Mouse (Mus musculus): ENCODE measurements around the gene Osmr.
A peak's percentile ranks its signal among the peaks of the same experiment; 100 is the strongest.
"Not testable (repeated sequence)": the region's sequence is repeated elsewhere in the genome, so short reads cannot be mapped to it uniquely, and the experiment has no call there.

Gene Osmr

DNA sequence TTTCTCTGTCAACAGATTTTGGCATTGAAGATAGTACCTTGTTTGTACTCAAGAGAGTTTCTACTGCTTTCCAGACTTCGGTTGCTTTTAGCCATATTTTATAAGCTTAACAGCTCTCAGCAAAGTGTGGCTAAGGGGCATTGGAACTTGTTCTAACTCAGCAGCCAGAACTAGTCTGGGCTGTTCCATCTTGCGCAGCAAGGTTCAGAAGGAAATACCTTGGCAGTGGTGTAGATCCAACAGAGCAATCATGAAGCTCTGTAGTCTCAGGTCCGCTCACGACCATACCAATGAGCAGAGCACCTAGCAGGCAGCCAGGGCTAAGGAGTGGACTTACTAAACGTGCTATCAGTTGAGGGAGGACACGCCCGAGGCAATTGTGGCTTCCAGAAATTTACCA is 15.0 kb downstream of the Osmr start:
- no peak for DNase-seq

- no peak for DNase-seq
Measured at GRCm38 (mm10) chr15:6858871-6859270, 15.9 kb downstream of the Osmr start.

DNA sequence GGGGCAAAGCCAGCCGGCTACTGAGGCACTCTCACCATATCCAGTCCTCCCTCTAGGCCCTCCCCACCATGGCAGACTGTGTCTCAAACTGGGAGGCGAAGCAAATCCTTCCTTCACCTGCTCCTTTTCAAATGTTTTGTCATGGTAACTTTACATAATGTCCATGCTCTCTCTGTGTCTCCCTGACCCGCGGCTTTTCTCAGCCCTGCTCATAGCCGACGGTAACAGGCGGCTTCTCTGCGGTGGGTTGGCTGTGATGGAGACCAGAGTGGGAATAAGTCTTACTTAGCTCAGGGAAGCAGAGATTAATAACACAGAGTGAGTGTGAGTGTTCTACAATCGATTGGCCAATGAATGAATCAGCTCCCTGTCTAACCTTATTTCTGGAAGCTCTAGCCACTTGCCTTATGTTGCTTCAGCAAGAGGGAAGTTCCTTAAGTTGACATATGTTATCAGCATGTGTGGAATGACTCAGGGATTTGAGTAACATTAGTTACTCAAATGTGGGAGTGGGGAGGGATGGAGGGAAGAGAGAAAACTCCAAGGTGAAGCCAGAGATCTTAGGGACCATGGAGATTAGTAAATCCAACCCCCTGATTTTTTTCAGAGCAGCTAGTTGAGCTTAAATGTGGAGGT is 17.4 kb downstream of the Osmr start:
- DNase-seq, result no peak

DNA sequence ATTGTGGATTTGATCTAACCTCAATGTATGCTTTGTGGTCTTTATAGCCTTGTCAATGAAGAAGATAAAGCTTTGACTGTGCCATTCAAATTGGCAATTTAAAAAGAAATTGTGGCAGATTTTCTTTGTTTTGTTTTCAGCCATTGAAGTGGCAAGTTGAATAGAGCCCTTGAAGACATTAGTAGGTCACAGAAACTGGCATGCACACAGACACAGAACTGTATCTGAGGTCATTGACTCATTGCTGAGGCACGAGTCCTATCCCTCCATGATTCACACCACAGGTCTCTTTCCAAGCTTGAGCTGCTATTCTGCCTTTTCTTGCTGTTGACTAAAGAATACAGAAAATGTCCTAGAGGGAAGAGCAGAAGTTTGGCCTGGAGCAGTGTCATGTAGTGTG is 24.9 kb downstream of the Osmr start:
- DNase-seq, result no peak

DNA sequence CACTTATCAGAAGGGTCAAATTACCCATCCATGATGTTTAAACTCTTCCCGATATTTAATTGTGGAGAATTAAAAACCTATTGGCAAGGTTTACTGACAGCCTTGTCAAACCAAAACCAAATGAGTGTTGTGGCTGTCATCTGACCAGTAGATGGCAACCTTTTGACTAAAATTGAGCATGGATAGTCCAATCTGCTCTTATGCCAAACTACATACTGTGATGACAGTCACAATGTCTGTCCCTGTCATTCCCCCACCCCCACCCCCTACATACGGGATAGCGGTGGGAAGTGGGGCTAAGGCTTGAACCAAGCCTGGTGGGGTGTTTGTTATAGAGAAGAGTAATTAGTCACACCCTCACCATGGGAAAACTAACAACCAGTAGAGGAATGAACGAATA is 34.6 kb downstream of the Osmr start:
- DNase-seq, result peak; percentile 41

- no peak for DNase-seq
Measured at GRCm38 (mm10) chr15:6815807-6816206, 59.0 kb downstream of the Osmr start.

GRCm38 (mm10) chr15:6801212-6801611 is 73.6 kb downstream of the Osmr start:
- DNase-seq, result not testable (repeated sequence)

DNA sequence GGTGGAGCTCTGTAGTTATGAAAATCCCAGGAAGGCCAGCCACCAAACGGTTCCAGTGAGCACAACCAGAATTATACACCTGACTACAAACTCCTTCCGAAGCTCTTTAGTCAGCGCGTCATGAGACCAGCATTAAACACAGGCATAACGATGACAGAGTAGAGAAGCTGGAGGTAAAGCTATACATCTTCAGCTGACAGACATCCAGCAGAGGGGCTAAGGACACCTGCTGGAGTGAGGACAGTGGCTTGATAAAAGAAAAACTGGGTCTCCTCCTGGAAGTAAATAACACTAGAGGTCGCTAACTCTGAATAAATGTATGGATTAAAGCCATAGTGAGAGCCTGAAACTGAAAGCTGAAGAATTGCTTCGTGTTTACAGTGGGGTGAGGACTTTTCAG is 81.9 kb downstream of the Osmr start:
- DNase-seq, result no peak

DNA sequence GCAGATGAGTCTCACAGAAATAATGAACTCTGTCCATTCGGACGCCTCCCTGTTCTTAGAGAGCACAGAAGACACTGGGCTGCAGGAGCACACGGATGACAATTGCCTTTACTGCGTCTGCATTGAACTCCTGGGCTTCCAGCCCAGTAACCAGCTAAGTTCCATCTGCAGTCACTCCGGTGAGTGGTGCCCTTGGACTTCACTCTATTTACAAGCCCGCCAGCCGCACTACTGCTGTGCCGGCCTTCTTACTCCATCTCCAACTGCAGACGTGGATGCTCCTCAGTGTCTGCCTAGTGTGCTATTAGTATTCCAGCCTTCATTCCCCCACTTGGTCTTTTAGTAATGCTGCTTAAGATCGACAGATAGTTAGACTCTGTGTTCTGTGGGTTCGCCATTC is 83.1 kb downstream of the Osmr start:
- DNase-seq, result no peak

- no peak for DNase-seq
Measured at GRCm38 (mm10) chr15:6790011-6790410, 84.8 kb downstream of the Osmr start.

DNA sequence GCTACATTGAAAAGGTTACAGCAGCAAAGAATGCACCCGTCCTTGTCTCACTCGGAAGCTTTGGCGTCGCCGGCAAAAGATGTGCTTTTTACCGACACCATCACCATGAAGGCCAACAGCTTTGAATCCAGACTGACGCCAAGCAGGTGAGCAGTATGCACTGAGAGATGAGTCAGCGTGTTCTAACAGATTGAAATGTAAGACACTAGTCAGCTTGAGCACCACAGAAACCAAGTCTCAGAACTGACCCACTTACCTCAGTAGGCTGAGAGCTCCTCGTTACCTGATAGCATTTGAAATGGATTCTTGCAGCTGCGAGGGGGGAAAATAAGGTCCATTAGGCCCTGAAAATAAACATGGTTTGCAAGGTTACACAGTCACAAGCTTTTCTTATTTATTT is 87.5 kb downstream of the Osmr start:
- no peak for DNase-seq

DNA sequence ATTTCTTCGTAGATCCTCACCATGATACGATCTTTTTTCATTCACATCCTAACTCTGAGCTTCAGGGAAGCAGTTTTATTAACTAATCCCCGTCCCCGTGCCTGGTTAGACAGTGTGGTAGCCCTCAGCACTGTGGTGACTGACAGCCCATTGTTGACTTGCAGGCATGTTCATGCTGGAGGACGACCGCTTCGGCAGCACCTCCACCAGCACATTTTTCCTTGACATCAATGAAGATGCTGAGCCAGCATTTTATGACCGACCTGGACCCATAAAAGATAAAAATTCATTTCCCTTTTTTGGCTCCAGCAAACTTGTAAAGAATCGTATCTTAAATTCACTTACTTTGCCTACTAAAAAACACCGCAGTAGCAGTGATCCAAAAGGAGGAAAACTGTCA is 88.6 kb downstream of the Osmr start:
- no peak for DNase-seq

GRCm38 (mm10) chr15:6772265-6772664 is 102.5 kb downstream of the Osmr start:
- DNase-seq, result no peak
